In genomic region chr13:118658608-118659326, GRCm38 (mm10) we compare ENCODE assay signal across 19 mouse cellular contexts. TPM values are rescaled to one million over a fixed set of nuclear protein-coding genes. Genes with fewer than 3 reads are reported as not detected.
DNase-seq lines count a peak whose midpoint lies in the region; ATAC-seq lines count a peak whose summit lies in the region.
"Had no signal": no experiment of that assay in that cellular context is flagged by ENCODE, and none has a peak within 500 bp of the region (broad histone marks: within the 10 kb centered on the region; RNA-seq: fewer than 3 reads in every experiment).

No protein-coding gene starts in this region.

- no peaks in the 10 kb centered on the region for H3K4me1 ChIP-seq in kidney, embryonic 14.5 days (ENCODE audit: control insufficient read depth, insufficient read depth, low read length)
- H3K4me1 ChIP-seq in hindbrain, embryonic 16.5 days (ENCODE audit: control insufficient read depth, insufficient read depth, low read depth, low read length), result no peaks in the 10 kb centered on the region
- H3K4me1 ChIP-seq: forebrain, embryonic 13.5 days; heart, embryonic 15.5 days had no signal

- H3K27ac ChIP-seq in kidney, embryonic 14.5 days (ENCODE audit: low read depth, low read length), result no peak overlapping the region
- H3K27ac ChIP-seq in hindbrain, embryonic 16.5 days (ENCODE audit: low read depth, low read length), result no peak overlapping the region
- H3K27ac ChIP-seq: forebrain, embryonic 13.5 days; heart, embryonic 15.5 days; hindbrain, postnatal 0 days; layer of hippocampus, adult 2 months had no signal

- no peaks in the 10 kb centered on the region for H3K36me3 ChIP-seq in kidney, embryonic 14.5 days (ENCODE audit: control insufficient read depth, insufficient read depth, low read length)
- no peaks in the 10 kb centered on the region for H3K36me3 ChIP-seq in hindbrain, embryonic 16.5 days (ENCODE audit: control insufficient read depth, insufficient read depth, low read length)
- H3K36me3 ChIP-seq: heart, embryonic 15.5 days had no signal

- ATAC-seq in kidney, embryonic 14.5 days (ENCODE audit: low FRiP score, low TSS enrichment), result no peak
- no peak for ATAC-seq in inflammation-experienced regulatory T-cells, adult 6 months
- no peak for ATAC-seq in hindbrain, embryonic 16.5 days
- ATAC-seq: forebrain, embryonic 13.5 days; hindbrain, postnatal 0 days; midbrain, embryonic 16.5 days had no signal

- H3K4me2 ChIP-seq in kidney, embryonic 14.5 days (replicated peaks; ENCODE audit: low read depth, low read length), result no peak overlapping the region
- no peak overlapping the region for H3K4me2 ChIP-seq in hindbrain, embryonic 16.5 days (ENCODE audit: low read length)
- H3K4me2 ChIP-seq: forebrain, embryonic 13.5 days; heart, embryonic 15.5 days had no signal

- no peaks in the 10 kb centered on the region for H3K9me3 ChIP-seq in kidney, embryonic 14.5 days (ENCODE audit: control insufficient read depth, low read length)
- H3K9me3 ChIP-seq in hindbrain, embryonic 16.5 days (ENCODE audit: control insufficient read depth, low read length), result no peaks in the 10 kb centered on the region
- H3K9me3 ChIP-seq: forebrain, embryonic 13.5 days; heart, embryonic 15.5 days had no signal

- DNase-seq in kidney, adult 11 months, result peak; percentile 37
- DNase-seq in kidney, adult 8-10 months, result peak; percentile 58 to 65
- DNase-seq in kidney, postnatal 14 days, result peak; percentile 55
- no peak for DNase-seq in heart, postnatal 4 days
- DNase-seq: adrenal gland, postnatal 14 days; cerebellum, adult 8-10 months; lung, postnatal 4 days had no signal

- 87% methylated on average over 7 of the region's 7 CpGs for WGBS in kidney, embryonic 14.5 days
- 92% methylated on average over 7 of the region's 7 CpGs for WGBS in hindbrain, embryonic 16.5 days

- no peaks in the 10 kb centered on the region for H3K27me3 ChIP-seq in kidney, embryonic 14.5 days (ENCODE audit: control insufficient read depth, insufficient read depth, low read length)
- no peaks in the 10 kb centered on the region for H3K27me3 ChIP-seq in hindbrain, embryonic 16.5 days (replicated peaks; ENCODE audit: control insufficient read depth, insufficient read depth, low read length)
- H3K27me3 ChIP-seq: forebrain, embryonic 13.5 days; heart, embryonic 15.5 days had no signal

- H3K9ac ChIP-seq in kidney, embryonic 14.5 days (ENCODE audit: low read depth, low read length), result no peak overlapping the region
- no peak overlapping the region for H3K9ac ChIP-seq in hindbrain, embryonic 16.5 days (ENCODE audit: low read depth, low read length)
- H3K9ac ChIP-seq: forebrain, embryonic 13.5 days; heart, embryonic 15.5 days had no signal

- no peak overlapping the region for H3K4me3 ChIP-seq in kidney, embryonic 14.5 days (ENCODE audit: low read length)
- no peak overlapping the region for H3K4me3 ChIP-seq in hindbrain, embryonic 16.5 days (ENCODE audit: low read length)
- H3K4me3 ChIP-seq: forebrain, embryonic 13.5 days; heart, embryonic 15.5 days; layer of hippocampus, adult 2 months; myocyte had no signal

RNA-seq across cellular contexts. Expression of gene Fgf10, which starts 10.8 kb away (rescaled TPM):
- 3.4 and 5.2 TPM in 2 replicates for polyA plus RNA-seq in kidney, embryonic 14.5 days (2014; fragmentation: Nextera tagmentation; extraction: Ambion mirVana)
- not detected for polyA plus RNA-seq in inflammation-experienced regulatory T-cells, adult 6 months (2017; shearing (Covaris generic))
- total RNA-seq in heart, postnatal 4 days (2021), result under 1 TPM; 0.36 TPM
- 2.6 and 3.3 TPM in 2 replicates for polyA plus RNA-seq in hindbrain, embryonic 16.5 days (2015; fragmentation: Nextera tagmentation; extraction: Ambion mirVana)
- total RNA-seq: hematopoietic stem cell, adult 5-6 weeks; liver, adult 2 months; megakaryocyte-erythroid progenitor cell, adult 5-6 weeks had no signal
- polyA plus RNA-seq: liver, adult 2 months had no signal
